ENCODE assay signal across 19 mouse cellular contexts in the genomic region with DNA sequence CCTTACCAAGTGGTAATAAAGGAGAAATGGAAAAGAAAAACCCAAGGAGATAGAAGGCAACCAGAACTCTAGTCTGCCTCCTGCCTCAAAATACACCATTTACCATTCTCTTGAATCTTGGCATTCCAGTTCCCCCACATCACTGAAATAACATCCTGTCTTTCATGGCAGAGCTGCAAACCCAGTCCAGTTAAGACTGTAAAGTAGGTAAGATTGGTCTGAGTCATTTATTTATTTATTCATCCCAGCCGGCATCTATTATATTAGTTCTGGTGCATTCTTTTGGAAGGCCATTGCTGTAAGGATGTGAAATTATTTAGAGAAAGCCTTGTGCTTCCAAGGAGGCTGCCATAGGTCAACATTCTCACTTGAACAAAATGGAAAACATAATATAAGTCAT.
DNase-seq lines count a peak whose midpoint lies in the region; TF ChIP-seq lines count a peak whose summit lies in the region.
"Had no signal": no experiment of that assay in that cellular context is flagged by ENCODE, and none has a peak within 500 bp of the region (broad histone marks: within the 10 kb centered on the region; RNA-seq: fewer than 3 reads in every experiment).

No protein-coding gene starts in this region.

- H3K4me1 ChIP-seq in embryonic fibroblast, embryonic 13.5 days (ENCODE audit: control insufficient read depth, insufficient read depth, low read length), result peaks cover 5% of the 10 kb centered on the region

- H3K4me3 ChIP-seq in embryonic fibroblast, embryonic 13.5 days (ENCODE audit: insufficient read depth, low read length), result no peak overlapping the region

- TF ChIP-seq POLR2A in embryonic fibroblast, embryonic 13.5 days (IDR thresholded peaks at IDR 0.05; ENCODE audit: low read depth, low read length), result no peak

- DNase-seq in 3T3-L1 (ENCODE audit: low read depth, low spot score), result peak; percentile 69
- peak; percentile 66 for DNase-seq in NIH3T3 (ENCODE audit: low read depth)
- peak; percentile 6 for DNase-seq in fibroblast of lung, adult 2 months (ENCODE audit: low read depth)
- DNase-seq in layer of hippocampus, adult 11-12 months (ENCODE audit: low spot score), result no peak
- DNase-seq in thymus, postnatal 25 days, result no peak
- no peak for DNase-seq in thymus, postnatal 0 days (ENCODE audit: low spot score)
- no peak for DNase-seq in layer of hippocampus, adult 9-11 months
- DNase-seq: adrenal gland, adult 2 months; adrenal gland, adult 8-10 months; adrenal gland, postnatal 10 days; adrenal gland, postnatal 14 days; adrenal gland, postnatal 25 days; adrenal gland, postnatal 36 days; B cell, adult 2 months; cerebellum, adult 11 months; cerebellum, adult 11-12 months; cerebellum, adult 18-20 months; cerebellum, adult 2 months had no signal

- TF ChIP-seq CTCF in embryonic fibroblast, embryonic 13.5 days (IDR thresholded peaks at IDR 0.05; ENCODE audit: borderline replicate concordance, insufficient read depth, low read length), result no peak

- peak overlapping the region; percentile 60; the same call in 1 of the 2 replicates for H3K27ac ChIP-seq in embryonic fibroblast, embryonic 13.5 days (ENCODE audit: insufficient read depth, low read length)

Comparison
In these comparisons a context has a peak if more than half of its experiments do, and no peak if none do; other contexts are left out.
1. DNase-seq: peak in 3T3-L1 (single experiment), NIH3T3 (single experiment) and fibroblast of lung, adult 2 months (single experiment); none in layer of hippocampus, adult 11-12 months (single experiment), thymus, postnatal 25 days (single experiment), thymus, postnatal 0 days (single experiment) and layer of hippocampus, adult 9-11 months (single experiment).